Mouse (Mus musculus) gastrocnemius, postnatal 36 days (tissue): ENCODE measurements at regions not wholly inside any gene's neighbourhood (a gene's known extent, or its start where the extent isn't known, plus 50 kb on each side); places are given as distances from the start of the nearest gene placed in this dataset.

Experiments
- microRNA-seq, 2 experiments: library from miRNA; unstranded; fragments of <30 nt; microRNA quantifications; one replicate each; pipeline ENCODE4 v1.2.0; 2021

Small RNA genes in the stretch of these regions (microRNA-seq; reads per million reads assigned to microRNA genes)
- 0 reads per million in 2 experiments for gene Gm23659
